Mouse (Mus musculus) liver, embryonic 14 days (tissue): ENCODE results near the gene Palld. TPM values are rescaled to one million over a fixed set of nuclear protein-coding genes. Genes with fewer than 3 reads are reported as not detected.

Experiments
- polyA plus RNA-seq: library from polyadenylated mRNA; depleted of rRNA; stranded (reverse); fragments of >200 nt; gene quantifications from 2 replicates; pipeline ENCODE4 v1.2.3, GENCODE M21; 2012; rRNA removed

Gene Palld
- 1.7 and 2.1 TPM in 2 replicates for polyA plus RNA-seq

GRCm38 (mm10) chr8:61902521-61902920 lies at the start of gene Palld:
Gene Palld (minus strand): TSS chr8:61902690.

GRCm38 (mm10) chr8:61927777-61928494 lies 25.4 kb upstream of the Palld start, which contains the start of gene Ddx60:
Gene Ddx60 (plus strand): TSS chr8:61928087.

GRCm38 (mm10) chr8:61487597-61488156 lies 414.8 kb downstream of the Palld start, which contains the start of gene Cbr4:
Gene Cbr4 (plus strand): TSS chr8:61487734.

Other genes with a start within 250 kb of the Palld start
- 0.27 and 0.39 TPM in 2 replicates for gene Ddx60, start 25.4 kb upstream of the Palld start, polyA plus RNA-seq
- gene Anxa10, start 220.5 kb upstream of the Palld start, polyA plus RNA-seq = not detected in 2 replicates